Mouse (Mus musculus) gastrocnemius, adult 18-20 months (tissue): ENCODE measurements at regions not wholly inside any gene's neighbourhood (a gene's known extent, or its start where the extent isn't known, plus 50 kb on each side); places are given as distances from the start of the nearest gene placed in this dataset.

ENCODE experiments used
- DNase-seq: peaks from one replicate; pipeline ENCODE4 v3.0.0; 2021; ENCODE audit warnings: low spot score

GRCm38 (mm10) chr13:31330731-31331130, 225.2 kb upstream of the Foxq1 start:
- no peak for DNase-seq

DNA sequence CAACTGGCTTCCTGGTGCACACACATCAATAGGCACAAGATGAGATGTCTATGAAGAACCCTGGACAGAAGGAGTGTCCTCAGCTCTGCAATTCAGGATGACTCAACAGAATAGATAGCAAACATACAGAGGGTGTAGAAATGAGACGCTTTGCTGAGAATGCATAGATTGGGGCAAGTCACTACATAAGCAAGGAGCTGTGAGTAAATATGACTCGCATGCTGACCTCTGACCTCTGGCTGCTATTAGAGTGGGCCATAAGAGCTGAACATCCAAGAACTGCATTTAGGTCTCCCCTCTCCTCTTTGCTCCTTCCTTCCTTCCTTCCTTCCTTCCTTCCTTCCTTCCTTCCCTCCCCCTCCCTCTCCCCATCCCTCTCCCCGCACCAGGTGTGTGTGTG, 221.0 kb upstream of the Foxq1 start:
- no peak for DNase-seq

GRCm38 (mm10) chr13:31337631-31338030, 218.3 kb upstream of the Foxq1 start:
- no peak for DNase-seq

DNA sequence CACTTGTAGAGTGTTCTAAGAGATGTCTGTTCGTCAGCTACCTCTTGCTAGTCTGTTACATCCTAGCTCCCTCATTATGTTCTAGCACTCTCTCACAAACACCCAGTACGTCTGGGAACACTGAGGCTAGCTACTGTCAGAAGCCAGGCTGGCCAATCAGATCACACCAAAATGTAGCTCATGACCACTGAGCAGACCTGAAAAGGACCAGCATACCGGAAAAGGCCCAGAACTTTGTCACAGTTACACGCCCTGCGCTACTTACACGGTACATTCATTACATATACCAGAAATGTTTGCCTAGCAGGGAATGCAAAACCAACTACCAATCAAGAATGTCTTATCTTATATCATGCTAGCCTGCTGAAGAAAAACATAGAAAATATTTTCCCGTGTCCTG, 216.5 kb upstream of the Foxq1 start:
- DNase-seq = no peak

- DNase-seq = no peak
Observed at GRCm38 (mm10) chr13:31339901-31340300, 216.0 kb upstream of the Foxq1 start.

- no peak for DNase-seq
Observed at GRCm38 (mm10) chr13:31340363-31340948, 215.5 kb upstream of the Foxq1 start.

- DNase-seq = no peak
Observed at GRCm38 (mm10) chr13:31341282-31342100, 214.4 kb upstream of the Foxq1 start.

DNA sequence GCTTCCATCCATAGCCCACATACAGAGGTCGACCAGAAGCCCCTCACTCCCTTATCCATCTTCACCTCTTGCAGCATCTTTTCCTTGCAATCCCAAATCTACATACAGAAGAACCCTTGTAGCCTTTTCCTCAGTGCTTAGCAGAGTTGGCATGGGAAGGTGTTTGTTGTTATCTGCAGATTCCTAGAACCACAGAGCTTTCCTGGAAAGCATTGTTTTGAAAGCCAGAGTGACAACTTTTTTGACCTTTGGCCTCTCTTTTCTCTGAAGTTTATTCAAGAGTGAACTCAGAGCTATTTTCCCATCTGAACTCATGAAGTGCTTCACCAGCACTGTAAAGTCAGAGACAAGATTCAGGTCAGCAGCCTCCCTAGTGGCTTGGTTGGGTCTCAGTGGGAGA, 209.7 kb upstream of the Foxq1 start:
- DNase-seq = no peak

DNA sequence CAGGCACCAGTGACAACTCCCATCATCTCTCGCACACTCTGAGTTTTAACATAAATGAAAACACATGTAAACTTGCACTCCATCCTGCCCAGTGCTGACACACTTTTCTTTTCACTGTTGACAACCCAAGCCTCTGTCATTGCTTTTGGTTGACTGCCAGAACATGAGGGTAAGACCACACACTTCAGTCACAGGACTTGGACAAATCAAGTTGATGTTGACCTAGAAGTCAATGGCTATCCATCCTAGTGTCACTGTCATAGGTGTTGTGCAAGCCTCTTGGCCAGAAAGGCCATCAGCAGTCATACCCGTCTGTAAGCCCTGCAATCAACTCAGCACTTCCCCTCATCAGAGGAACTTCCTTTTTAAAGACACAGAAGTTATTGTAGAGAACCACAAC, 208.9 kb upstream of the Foxq1 start:
- no peak for DNase-seq

- DNase-seq = no peak
Observed at GRCm38 (mm10) chr13:31349671-31350070, 206.3 kb upstream of the Foxq1 start.

DNA sequence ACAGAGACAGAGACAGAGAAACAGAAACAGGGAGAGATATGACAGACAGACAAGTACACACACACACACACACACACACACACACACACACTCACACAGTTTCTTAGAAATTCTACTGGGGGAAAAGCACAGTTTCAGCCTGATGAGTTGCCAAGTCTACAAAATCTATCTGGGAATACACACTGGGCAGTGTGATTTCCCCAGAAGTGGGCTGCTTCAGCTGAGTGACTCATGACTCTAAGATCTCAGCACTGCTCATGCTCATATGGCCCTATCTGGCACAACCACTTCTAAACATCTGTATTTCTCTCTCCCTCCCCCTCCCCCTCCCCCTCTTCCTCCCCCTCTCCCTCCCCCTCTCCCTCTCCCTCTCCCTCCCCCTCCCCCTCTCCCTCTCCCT, 204.5 kb upstream of the Foxq1 start:
- DNase-seq = no peak

DNA sequence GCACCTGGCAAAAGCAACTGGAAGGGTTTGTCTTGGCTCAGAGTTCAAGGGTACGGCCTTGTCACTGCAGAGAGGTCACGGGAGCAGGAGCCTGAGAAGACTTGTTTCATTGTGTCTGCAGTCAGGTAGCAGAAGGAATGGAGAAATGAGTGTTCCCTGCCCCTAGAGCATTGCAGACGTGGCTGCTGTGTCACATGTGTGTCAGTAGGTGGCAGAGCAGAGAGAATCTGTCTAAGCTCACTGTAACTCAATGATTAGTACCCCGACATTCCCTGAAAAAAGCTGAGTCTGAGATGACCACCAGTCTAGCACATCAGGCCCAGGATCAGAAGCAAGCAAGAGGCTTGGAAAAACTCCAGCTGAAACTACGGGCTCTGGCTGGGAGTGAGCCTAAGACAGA, 203.1 kb upstream of the Foxq1 start:
- DNase-seq = no peak

GRCm38 (mm10) chr13:31359353-31359752, 196.6 kb upstream of the Foxq1 start:
- DNase-seq = no peak

GRCm38 (mm10) chr13:31362386-31362785, 193.5 kb upstream of the Foxq1 start:
- no peak for DNase-seq

GRCm38 (mm10) chr13:31364369-31364768, 191.6 kb upstream of the Foxq1 start:
- DNase-seq = no peak

DNA sequence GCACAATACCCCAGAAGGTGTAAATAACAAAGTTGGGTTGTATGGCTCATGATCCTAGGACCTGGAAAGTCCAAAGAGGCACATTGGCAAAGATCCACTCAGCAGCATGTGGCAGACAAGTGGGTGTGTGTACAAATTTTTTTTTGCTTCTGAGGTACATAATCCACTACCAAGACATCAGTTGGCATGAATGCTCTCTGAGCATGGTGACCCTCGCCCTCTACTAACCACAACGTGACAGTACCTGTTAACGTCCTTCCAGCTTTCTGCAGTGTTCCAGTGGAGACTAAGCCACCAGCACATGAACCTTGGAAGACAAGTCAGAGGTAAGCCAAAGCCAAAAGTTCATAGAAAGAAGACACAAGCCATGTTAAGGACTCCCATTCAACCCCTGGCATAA, 188.7 kb upstream of the Foxq1 start:
- DNase-seq = no peak

GRCm38 (mm10) chr13:31369182-31369581, 186.8 kb upstream of the Foxq1 start:
- no peak for DNase-seq

GRCm38 (mm10) chr13:31370873-31371272, 185.1 kb upstream of the Foxq1 start:
- no peak for DNase-seq

DNA sequence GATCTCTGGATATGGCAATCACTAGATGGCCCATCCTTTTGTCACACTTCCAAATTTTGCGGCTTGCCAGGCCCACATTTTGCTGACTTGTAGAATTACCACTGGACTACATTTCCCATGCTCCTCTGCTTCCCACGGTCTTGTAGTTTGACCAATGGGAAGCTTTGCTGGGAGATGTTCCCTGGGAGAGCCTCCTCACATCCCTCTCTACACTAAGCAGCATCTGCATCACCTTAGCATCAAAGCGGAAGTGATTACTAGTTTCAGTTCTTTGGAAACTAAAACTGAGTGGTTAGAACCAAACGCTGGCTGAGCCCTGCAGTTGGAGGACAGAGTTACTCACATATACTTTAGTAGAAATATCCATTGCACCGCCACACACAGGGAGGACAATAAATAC, 181.9 kb upstream of the Foxq1 start:
- DNase-seq = no peak

DNA sequence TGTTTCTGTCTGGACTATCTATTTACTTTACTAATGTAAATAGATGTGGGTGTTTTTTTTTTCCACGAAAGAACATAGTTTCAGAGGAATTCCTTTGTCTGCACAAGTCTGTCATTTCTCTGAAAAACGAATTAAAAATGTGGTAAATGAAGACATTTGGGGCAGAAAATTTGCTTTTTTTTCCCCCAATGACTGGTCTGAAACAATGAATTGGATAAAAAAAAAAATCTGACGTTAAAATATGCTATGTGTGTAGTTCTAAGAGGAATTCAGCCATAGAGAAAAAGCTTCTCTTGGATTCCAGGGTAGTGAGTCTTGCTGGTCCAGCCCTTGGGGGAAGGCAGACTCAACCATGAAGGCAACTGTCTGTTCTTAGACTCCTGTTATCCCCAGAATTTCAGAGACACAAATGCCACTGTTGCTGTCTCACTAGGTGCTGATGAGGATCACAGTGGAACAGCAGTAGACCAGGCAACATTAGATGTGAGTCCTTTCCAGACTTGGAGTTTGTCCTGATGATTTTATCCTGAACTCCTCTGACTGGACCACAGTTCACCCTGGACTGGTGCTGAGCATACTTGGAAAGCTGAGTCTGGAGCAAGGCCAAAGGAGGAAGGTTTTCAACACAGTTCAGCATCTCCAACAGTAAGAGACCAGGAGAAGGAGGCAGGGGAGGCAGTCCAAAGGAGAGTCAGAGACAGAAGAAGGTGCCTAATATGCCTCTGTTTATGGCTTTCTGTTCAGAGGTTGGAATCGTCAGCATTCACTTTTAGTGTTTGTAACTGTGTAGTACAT, 162.3 kb upstream of the Foxq1 start:
- DNase-seq = no peak

GRCm38 (mm10) chr13:31396216-31396910, 159.6 kb upstream of the Foxq1 start:
- DNase-seq = no peak

DNA sequence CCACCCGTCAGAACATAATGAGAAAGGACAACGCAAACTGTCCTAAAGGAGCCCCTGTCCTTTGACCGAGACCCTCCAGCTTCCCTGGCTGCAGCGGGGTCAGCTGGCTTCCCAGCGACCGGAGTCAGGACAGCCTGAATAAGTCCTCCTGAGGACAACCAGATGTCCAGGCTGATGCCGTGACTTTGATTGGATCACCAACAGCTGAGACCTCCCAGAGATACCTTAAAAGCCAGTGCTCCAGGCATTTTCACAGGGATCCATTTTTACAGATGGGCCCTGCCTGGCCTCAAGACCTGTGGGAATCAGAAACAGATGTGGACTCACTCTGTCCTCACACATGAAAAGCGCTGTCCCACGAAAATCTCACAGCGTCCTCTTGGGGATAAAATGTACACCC, 158.7 kb upstream of the Foxq1 start:
- DNase-seq = no peak
